Mouse (Mus musculus): ENCODE results near the gene Syde1. TPM values are rescaled to one million over a fixed set of nuclear protein-coding genes. Genes with fewer than 3 reads are reported as not detected.
"Not testable (repeated sequence)": the region's sequence is repeated elsewhere in the genome, so short reads cannot be mapped to it uniquely, and the experiment has no call there.

Syde1 gene
- 8.3 and 8.5 TPM in 2 replicates for polyA plus RNA-seq (2016; fragmentation: Nextera tagmentation; extraction: Ambion mirVana)

DNA sequence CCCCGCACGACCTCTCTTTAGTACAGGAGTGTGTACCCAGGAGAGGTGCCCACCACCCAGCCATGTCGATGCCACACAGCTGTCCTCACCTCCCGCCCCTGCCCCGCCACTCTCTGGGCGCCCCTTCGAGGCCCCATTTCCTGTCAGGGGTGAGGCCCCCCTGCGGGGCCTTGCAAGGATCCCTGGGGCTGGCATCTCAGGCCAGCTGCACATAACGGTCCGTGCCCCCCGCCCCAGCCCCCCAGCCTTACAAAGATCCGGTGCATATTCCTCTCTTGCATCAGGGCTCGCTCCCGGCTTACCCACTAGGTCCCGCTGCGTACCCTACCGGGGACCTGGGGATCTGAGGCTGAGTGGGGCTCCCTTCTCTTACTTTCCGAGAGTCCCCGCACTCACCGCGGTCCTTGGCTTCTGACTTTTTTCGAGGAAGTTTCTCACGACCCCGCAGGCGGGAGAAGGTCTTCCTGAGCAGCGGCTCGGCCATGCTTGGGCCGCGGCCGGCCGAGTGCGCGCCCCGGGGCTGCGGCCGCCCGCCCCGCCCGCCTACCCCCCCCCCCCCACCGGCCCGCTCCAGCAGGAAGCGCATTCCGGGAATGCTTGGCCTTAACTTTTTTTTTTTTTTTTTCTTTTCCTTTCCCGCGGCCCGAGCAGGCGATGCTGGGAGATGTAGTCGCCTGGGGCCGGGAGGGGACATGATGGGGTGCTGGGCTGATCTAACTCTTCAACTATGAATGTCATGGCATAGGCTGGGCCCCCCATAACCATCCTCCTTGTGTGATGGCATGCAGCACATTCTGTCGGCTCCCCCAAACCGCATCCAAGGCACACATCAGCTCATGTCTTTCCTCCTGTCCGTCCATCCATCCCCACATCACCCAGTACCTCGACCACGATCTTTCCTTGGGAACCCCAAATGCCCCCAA is at the start of gene Syde1:
TSS of gene Syde1 (minus strand) at position 559 of the 923 bp plus-strand sequence.
- peak within 1 kb of the TSS; percentile 59 for H3K4me3 ChIP-seq (replicated peaks)
- H3K4me1 ChIP-seq, result peaks cover 16% of the 10 kb centered on the region
- peaks cover 23% of the 10 kb centered on the region for H3K36me3 ChIP-seq (replicated peaks)
- H3K27ac ChIP-seq, result 0 out of 2 replicates have a peak within 1 kb of the TSS, but pooled peaks have one; percentile 19
- H3K27me3 ChIP-seq, result 0 out of 2 replicates have a peak, but pooled peaks cover 4% of the 10 kb centered on the region
- peak within 1 kb of the TSS; percentile 68 for H3K9ac ChIP-seq
- 6% methylated on average over 33 of the region's 54 CpGs for WGBS
- peak; percentile 76 for ATAC-seq (ENCODE audit: low FRiP score)
- no peaks in the 10 kb centered on the region for H3K9me3 ChIP-seq
- H3K4me2 ChIP-seq, result peak within 1 kb of the TSS; percentile 78

DNA sequence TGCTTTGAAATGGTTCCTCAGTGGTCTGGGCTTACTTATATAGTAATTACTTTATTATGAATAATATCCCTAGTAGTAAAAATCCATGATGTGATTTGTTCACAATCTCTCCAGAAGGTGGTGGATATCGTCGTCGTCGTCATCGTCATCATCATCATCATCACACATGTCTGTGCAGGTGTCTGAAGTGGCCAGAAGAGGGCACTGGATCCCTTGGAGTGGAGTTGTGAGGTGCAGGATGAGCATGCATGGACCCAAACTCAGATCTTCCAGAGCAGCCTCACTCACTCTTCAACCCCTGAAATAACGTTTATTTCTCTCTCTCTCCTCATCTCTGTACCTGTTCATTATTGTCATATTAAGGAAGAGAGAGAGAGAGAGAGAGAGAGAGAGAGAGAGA is 40.5 kb upstream of the Syde1 start:
- Histone ChIP-seq H3K27ac (no peak overlapping the region), H3K4me2 (no peak overlapping the region), H3K4me1 (no peaks in the 10 kb centered on the region), H3K27me3 (no peaks in the 10 kb centered on the region), H3K4me3 (replicated peaks) (no peak overlapping the region), H3K36me3 (replicated peaks) (no peaks in the 10 kb centered on the region), H3K9me3 (no peaks in the 10 kb centered on the region), H3K9ac (no peak overlapping the region)
- peak; percentile 60; the same call in 1 of the 2 replicates for ATAC-seq (ENCODE audit: low FRiP score)
- 23% methylated on average over 6 of the region's 6 CpGs for WGBS

DNA sequence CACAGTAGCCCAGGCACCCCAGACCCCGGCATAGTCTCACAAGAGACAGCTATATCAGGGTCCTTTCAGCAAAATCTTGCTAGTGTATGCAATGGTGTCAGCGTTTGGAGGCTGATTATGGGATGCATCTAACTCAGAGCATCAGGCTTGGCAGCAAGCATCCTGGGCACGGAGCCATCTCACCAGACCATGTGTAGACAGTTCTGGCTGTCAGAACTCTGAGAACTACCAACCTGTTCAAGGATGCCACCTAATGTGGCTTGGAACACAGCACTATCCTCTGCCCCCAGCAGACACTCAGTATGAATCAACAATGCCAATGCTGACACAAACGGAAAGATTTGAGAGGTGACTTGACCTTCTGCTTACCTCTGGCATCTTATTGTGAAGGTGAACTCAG is 38.4 kb upstream of the Syde1 start:
- H3K27me3 ChIP-seq, result no peaks in the 10 kb centered on the region
- no peak overlapping the region for H3K4me3 ChIP-seq (replicated peaks)
- no peak overlapping the region for H3K27ac ChIP-seq
- no peaks in the 10 kb centered on the region for H3K4me1 ChIP-seq
- no peak overlapping the region for H3K4me2 ChIP-seq
- H3K36me3 ChIP-seq (replicated peaks), result no peaks in the 10 kb centered on the region
- 82% methylated on average over 4 of the region's 4 CpGs for WGBS
- ATAC-seq (ENCODE audit: low FRiP score), result no peak
- H3K9me3 ChIP-seq, result no peaks in the 10 kb centered on the region
- no peak overlapping the region for H3K9ac ChIP-seq

DNA sequence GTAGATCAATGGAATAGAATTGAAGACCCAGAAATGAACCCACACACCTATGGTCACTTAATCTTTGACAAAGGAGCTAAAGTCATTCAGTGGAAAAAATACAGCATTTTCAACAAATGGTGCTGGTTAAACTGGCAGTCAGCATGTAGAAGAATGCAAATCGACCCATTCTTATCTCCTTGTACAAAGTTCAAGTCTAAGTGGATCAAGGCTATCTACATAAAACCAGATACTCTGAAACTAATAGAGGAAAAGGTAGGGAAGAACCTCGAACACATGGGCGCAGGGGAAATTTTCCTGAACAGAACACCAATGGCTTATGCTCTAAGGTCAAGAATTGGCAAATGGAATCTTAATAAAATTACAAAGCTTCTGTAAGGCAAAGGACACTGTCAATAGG is 31.4 kb upstream of the Syde1 start:
- not testable (repeated sequence) for H3K4me1 ChIP-seq; H3K4me3 ChIP-seq (replicated peaks); H3K27me3 ChIP-seq; H3K36me3 ChIP-seq (replicated peaks); H3K9me3 ChIP-seq; H3K27ac ChIP-seq; H3K9ac ChIP-seq; H3K4me2 ChIP-seq; ATAC-seq (ENCODE audit: low FRiP score)
- WGBS, result 85% methylated on average over 3 of the region's 3 CpGs

DNA sequence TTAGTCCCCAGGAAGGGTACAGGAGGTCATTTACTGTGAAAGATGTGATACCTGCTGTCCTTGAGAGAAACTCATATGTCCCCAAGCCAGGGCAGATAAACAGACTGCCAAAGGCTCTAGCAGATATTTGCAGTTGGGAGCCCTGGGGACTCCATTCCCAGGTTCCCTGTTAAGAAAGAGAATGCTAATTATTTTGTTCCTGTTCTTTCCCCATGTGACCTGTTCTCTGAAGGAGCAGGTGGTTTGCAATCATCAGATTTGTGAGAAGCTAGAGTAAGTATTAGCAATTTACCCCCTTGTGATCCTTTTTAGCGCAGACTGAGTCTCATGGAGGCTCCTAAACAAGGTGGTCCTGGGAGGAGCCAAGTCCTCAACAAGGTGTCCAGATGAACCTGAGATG is 26.2 kb upstream of the Syde1 start, which contains the start of gene Olfr1357:
TSS of gene Olfr1357 (minus strand) at position 101 of the 400 bp plus-strand sequence.
- H3K4me1 ChIP-seq, result no peaks in the 10 kb centered on the region
- ATAC-seq (ENCODE audit: low FRiP score), result no peak
- no peaks in the 10 kb centered on the region for H3K27me3 ChIP-seq
- H3K4me3 ChIP-seq (replicated peaks), result no peak within 1 kb of the TSS
- WGBS, result 94% methylated on average over 1 of the region's 1 CpGs
- H3K27ac ChIP-seq, result no peak within 1 kb of the TSS
- H3K36me3 ChIP-seq (replicated peaks), result no peaks in the 10 kb centered on the region
- no peak within 1 kb of the TSS for H3K9ac ChIP-seq
- no peaks in the 10 kb centered on the region for H3K9me3 ChIP-seq
- no peak within 1 kb of the TSS for H3K4me2 ChIP-seq

DNA sequence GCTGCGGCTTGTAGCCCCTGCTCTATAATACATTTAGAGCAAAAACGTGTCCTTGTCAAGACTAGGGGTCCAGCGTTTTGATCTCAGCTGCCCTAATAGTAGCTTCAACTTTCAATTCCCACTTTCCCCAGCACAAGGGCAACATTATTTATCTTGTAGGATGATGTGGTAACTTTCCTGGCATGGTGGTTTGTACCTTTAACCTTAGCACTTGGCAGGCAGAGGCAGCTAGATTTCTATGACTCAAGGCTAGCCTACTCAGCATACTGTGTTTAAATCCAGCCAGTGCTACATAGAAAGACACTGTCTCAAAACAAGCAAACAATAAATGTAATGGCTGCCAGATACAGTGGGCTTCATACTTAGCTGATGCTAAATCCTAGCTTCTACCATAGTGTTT is 15.8 kb upstream of the Syde1 start:
- Histone ChIP-seq H3K27me3 (no peaks in the 10 kb centered on the region), H3K9me3 (no peaks in the 10 kb centered on the region), H3K9ac (no peak overlapping the region), H3K4me2 (no peak overlapping the region), H3K36me3 (replicated peaks) (no peaks in the 10 kb centered on the region), H3K27ac (no peak overlapping the region), H3K4me3 (replicated peaks) (no peak overlapping the region), H3K4me1 (no peaks in the 10 kb centered on the region)
- 84% methylated on average over 3 of the region's 3 CpGs for WGBS
- ATAC-seq (ENCODE audit: low FRiP score), result no peak

DNA sequence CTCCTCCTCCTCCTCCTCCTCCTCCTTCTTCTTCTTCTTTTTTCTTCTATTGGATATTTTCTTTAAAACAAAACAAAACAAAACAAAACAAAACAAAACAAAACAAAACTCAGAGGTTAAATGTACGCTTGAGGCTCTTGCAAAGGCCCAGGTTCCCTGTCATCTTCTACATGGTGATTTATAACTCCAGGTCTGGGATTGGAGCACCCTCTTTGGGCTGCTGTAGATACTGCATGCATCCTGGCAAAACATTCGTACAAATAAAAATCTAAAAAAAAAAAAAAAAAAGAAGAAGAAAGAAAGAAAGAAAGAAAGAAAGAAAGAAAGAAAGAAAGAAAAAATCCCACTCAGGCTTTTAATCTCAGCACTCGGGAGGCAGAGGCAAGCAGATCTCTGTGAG is 13.3 kb upstream of the Syde1 start:
- Histone ChIP-seq H3K27ac (no peak overlapping the region), H3K4me3 (replicated peaks) (no peak overlapping the region), H3K4me2 (no peak overlapping the region), H3K4me1 (no peaks in the 10 kb centered on the region), H3K27me3 (no peaks in the 10 kb centered on the region), H3K9ac (no peak overlapping the region), H3K36me3 (replicated peaks) (no peaks in the 10 kb centered on the region), H3K9me3 (no peaks in the 10 kb centered on the region)
- 47% methylated on average over 3 of the region's 3 CpGs for WGBS
- no peak for ATAC-seq (ENCODE audit: low FRiP score)

DNA sequence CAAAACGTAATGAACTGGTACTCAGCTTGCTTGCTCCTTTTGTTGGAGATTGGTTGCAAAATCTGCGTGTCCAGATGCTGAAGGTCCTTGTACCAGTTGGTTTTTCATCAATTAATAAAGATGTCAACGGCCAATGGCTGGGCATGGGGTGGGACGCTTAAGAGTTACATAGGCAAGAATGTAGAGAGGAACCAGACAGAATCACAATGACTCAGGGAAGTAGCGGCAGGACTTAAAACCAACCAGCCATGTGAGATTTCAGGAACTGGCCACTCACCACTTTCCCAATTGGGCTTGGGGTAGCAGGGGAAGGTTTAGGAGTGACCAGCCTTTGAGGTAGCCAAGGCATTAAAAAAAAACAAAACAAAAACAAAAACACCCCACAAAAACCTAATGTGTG is 8.1 kb upstream of the Syde1 start:
- no peak for ATAC-seq (ENCODE audit: low FRiP score)
- H3K4me1 ChIP-seq, result no peaks in the 10 kb centered on the region
- H3K36me3 ChIP-seq (replicated peaks), result no peaks in the 10 kb centered on the region
- H3K4me3 ChIP-seq (replicated peaks), result no peak overlapping the region
- WGBS, result 91% methylated on average over 5 of the region's 5 CpGs
- H3K4me2 ChIP-seq, result no peak overlapping the region
- no peaks in the 10 kb centered on the region for H3K9me3 ChIP-seq
- no peak overlapping the region for H3K27ac ChIP-seq
- no peak overlapping the region for H3K9ac ChIP-seq
- no peaks in the 10 kb centered on the region for H3K27me3 ChIP-seq

DNA sequence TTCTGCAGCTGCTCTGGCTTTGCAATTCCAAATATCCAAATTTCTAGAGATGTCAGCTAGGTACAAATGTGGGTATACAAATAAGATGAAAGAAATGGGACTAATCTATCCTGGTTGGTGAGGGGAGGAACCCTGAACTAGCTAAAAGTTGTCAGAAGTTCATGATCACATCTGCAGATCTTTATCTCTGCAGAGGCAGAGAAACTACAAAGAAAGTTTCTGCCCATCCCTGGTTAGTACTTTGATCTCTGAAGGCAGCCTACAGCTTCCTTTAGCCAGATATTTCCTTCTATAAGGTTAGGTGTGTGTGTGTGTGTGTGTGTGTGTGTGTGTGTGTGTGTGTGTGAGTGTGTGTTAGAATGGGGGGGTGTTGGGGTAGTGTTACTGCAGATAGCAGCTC is 2.8 kb upstream of the Syde1 start:
- Histone ChIP-seq H3K36me3 (replicated peaks) (peaks cover 2% of the 10 kb centered on the region), H3K4me1 (peaks cover 16% of the 10 kb centered on the region), H3K9me3 (no peaks in the 10 kb centered on the region), H3K9ac (no peak overlapping the region), H3K27me3 (0 out of 2 replicates have a peak, but pooled peaks cover 4% of the 10 kb centered on the region), H3K4me3 (replicated peaks) (no peak overlapping the region), H3K27ac (no peak overlapping the region), H3K4me2 (no peak overlapping the region)
- no peak for ATAC-seq (ENCODE audit: low FRiP score)

DNA sequence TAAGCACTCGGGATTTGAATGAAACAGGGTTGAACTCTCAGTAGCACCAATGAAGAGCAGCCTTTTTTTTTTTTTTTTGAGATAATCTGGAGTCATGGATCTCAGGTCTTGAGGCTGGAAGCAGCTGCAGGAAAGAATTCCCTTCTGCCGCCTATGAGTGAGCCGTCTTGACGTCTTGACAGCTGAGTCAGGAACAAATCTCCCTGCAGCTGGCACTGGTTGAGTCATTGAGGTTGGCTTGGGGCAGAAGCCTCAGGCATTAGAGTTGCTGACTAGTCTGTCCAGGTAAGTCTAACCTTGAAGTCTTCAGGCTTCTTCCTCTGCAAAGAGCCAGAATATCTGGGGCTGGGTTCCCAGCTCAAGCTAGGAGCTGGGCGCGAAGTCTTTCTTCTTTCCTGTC is 2.4 kb upstream of the Syde1 start:
- 0 out of 2 replicates have a peak, but pooled peaks cover 4% of the 10 kb centered on the region for H3K27me3 ChIP-seq
- no peak overlapping the region for H3K27ac ChIP-seq
- peaks cover 16% of the 10 kb centered on the region for H3K4me1 ChIP-seq
- H3K9ac ChIP-seq, result no peak overlapping the region
- ATAC-seq (ENCODE audit: low FRiP score), result no peak
- H3K36me3 ChIP-seq (replicated peaks), result peaks cover 6% of the 10 kb centered on the region
- 79% methylated on average over 6 of the region's 6 CpGs for whole genome bisulfite sequencing
- H3K9me3 ChIP-seq, result no peaks in the 10 kb centered on the region
- no peak overlapping the region for H3K4me3 ChIP-seq (replicated peaks)
- H3K4me2 ChIP-seq, result no peak overlapping the region

DNA sequence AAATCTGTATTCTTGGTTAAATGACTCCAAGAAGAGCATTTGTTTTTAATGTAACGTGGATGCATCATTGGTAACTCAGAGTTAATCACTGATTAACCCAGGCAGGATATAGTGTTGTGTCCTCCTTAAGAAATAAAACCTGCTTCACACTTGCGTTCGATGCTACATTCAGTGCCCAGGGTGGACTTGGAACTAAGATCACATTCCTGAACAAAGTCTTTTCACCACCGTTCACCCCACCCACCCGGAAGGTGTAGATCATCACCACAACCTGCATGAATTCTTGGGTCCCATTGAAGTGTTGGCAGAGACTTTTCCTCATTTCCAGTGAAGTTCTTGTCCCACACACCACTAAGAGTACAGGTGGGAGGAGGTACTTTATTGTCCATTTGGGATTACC is 2.0 kb upstream of the Syde1 start:
- Histone ChIP-seq H3K36me3 (replicated peaks) (peaks cover 10% of the 10 kb centered on the region), H3K4me1 (peaks cover 16% of the 10 kb centered on the region), H3K27ac (no peak overlapping the region), H3K27me3 (0 out of 2 replicates have a peak, but pooled peaks cover 4% of the 10 kb centered on the region), H3K4me2 (no peak overlapping the region), H3K9me3 (no peaks in the 10 kb centered on the region), H3K9ac (no peak overlapping the region), H3K4me3 (replicated peaks) (no peak overlapping the region)
- ATAC-seq (ENCODE audit: low FRiP score), result no peak
- 89% methylated on average over 5 of the region's 5 CpGs for WGBS

DNA sequence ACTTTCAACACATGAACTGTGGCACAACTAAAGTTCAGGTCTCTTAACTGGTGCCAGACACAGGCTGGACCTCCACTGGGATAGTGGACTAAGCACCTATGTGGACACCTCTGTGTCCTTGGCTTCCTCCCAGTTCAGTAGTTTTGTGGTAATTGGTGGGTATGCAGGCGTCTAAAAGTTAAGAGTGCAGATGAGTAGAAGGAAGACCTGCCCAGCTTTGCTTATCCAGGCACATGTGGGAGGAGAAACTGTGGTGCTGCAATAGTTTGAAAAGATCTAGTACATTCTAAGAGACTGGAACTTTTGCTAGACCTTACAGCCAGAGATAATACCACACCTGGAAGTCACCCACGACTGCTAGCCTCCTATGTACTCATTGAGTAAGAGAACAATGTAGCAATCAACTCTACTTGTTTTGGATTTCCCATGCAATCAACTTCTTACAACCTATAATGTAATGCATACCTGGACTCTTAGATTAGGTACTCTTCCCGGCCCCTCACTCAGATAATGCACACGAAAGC is 1.2 kb upstream of the Syde1 start:
- 0 out of 2 replicates have a peak, but pooled peaks cover 4% of the 10 kb centered on the region for H3K27me3 ChIP-seq
- 81% methylated on average over 4 of the region's 4 CpGs for WGBS
- H3K4me1 ChIP-seq, result peaks cover 16% of the 10 kb centered on the region
- H3K9ac ChIP-seq, result no peak overlapping the region
- H3K9me3 ChIP-seq, result no peaks in the 10 kb centered on the region
- no peak for ATAC-seq (ENCODE audit: low FRiP score)
- no peak overlapping the region for H3K27ac ChIP-seq
- H3K36me3 ChIP-seq (replicated peaks), result peaks cover 14% of the 10 kb centered on the region
- no peak overlapping the region for H3K4me2 ChIP-seq
- H3K4me3 ChIP-seq (replicated peaks), result no peak overlapping the region
